Mouse (Mus musculus) thymus, postnatal 4 days (tissue): ENCODE measurements at regions not wholly inside any gene's neighbourhood (a gene's known extent, or its start where the extent isn't known, plus 50 kb on each side); places are given as distances from the start of the nearest gene placed in this dataset.

Experiments
- DNase-seq: peaks from one replicate; pipeline ENCODE4 v3.0.0; 2021

DNA sequence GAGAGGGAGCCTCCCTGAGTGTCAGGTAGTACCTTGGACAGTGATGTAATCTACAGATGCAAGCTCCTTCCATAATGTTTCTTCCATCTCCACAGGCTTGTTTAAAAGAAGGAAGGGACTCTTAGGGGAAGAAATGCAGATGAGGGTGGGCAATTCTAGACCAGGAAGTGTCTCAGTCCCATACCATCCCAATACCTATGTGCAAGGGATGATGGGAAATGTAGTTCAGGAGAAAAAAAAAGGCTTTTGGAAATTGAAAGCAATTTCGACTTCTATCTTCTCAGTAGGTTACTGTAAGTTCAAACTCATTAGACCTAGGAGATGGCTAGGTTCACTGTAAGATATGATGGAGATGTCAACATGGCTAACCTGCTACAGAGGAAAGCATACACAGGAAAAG is 68.3 kb downstream of the Cd83 start:
- no peak for DNase-seq

DNA sequence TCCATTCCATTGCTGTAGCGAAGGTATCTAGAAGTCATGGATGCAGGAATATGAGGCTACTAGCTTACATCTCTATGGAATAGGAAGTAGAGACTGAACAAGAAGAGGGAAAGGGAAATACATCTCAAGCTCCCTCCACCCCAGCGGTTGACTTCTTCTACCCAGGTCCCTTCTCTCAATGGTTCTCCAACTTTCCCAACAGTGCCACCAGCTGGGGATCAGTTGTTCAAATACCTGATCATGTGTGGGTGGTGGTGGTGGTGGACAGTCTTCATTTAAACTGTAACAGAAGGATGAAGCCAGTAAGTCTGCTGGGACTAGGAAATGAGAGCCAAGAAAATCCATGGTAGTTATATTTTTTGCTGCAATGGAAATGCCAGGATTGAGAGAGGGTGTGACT is 70.4 kb downstream of the Cd83 start:
- no peak for DNase-seq

DNA sequence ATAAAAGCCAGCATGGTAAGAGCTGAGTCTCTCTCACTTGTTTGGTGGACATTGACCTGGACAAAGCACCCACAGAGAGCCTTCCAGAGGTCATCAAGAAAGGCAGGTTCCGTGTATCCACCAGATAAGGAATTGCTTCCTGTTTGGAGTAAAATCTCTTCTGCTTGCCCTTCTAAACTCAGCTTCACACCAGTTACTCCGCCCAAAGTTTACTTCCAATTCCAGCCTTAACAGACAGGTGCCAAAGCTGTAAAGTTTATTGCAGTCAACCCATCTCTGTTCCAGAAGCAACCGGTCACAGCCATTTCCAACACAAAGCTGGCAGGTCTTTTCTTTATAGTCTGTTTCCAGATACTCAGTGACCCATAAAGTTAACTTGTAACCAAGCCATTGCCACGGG is 76.4 kb downstream of the Cd83 start:
- DNase-seq: no peak

DNA sequence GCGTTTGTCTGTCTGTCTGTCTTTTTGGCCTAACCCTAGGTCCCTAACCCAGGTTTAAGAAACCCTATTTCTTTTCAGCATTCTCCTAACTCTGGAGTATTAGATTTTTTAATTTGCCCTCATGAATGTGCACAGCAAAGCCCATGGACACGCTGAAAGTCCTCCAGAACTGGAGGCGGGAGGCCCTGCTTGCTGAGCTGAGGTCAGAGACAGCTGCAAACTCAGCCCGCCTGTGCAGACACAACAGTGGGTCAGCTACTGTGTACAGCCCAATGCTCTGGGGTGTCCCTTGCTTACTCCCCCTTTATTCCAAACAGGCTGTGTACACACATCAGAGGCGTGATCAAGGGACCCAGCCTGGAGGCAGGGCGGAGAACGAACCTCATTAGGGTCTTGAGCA is 76.8 kb downstream of the Cd83 start:
- DNase-seq: no peak

DNA sequence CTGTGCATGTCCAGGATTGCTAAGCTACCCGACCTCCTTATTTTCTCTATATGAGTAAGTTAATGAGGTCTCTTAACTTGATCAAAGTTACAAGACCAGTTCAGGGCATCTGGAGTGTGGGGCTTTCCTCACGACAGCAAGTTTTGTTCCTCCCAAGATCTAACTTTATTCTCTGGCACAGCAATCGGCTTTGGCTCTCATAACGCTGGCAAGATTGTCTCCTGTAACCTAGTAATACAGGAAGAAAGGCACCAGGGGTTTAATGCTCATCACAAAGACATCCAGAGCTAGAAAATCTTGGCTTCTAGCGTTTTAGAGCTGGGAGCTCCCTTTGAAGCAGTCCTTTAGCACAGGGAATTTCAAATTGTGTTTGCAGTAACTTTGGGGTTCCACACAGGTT is 77.5 kb downstream of the Cd83 start:
- DNase-seq: no peak

DNA sequence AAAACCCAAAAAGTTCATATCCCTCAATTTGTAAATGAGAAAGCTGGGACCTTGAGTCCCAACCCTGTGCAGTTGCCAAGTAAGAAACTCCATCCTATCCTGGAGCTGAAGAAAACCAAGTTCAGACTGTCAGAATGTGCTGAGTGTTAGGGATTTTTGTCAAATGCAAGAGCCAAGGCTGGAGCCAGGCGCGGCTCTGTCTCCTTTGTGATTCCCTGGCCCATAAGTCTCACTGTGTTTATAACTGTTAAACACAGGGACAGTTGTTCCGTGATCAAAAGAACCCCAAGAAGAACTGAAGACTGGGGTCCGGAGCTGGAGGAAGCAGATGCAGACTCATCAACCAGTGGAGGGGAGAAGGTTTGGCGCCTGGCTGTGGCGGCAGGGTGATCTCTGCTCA is 78.0 kb downstream of the Cd83 start:
- DNase-seq: no peak

DNA sequence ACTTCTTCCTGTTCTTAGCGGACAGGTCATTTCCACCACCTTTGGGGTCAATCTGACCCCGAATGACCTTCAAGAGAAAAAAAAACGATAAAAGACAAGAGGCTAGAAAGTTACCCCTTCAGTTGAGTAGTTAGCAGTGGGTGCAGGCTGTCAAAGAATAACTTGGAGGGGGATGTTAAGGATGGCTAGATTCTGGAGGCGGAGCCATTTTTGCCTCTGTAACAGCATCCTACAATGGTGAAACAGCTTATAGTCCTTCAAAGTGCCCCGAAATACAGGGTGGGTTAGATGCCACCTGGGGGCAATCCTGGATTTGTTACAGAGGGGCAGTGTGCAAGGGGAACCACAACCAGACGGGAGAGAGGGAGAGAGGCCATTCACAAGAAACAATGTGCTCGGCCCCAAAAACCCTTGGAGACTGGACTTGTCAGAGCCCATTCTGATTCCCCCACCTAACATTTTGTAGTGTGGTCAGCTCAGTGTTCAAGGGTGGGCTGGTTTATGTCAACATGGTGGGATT is 79.1 kb downstream of the Cd83 start:
- DNase-seq: no peak

DNA sequence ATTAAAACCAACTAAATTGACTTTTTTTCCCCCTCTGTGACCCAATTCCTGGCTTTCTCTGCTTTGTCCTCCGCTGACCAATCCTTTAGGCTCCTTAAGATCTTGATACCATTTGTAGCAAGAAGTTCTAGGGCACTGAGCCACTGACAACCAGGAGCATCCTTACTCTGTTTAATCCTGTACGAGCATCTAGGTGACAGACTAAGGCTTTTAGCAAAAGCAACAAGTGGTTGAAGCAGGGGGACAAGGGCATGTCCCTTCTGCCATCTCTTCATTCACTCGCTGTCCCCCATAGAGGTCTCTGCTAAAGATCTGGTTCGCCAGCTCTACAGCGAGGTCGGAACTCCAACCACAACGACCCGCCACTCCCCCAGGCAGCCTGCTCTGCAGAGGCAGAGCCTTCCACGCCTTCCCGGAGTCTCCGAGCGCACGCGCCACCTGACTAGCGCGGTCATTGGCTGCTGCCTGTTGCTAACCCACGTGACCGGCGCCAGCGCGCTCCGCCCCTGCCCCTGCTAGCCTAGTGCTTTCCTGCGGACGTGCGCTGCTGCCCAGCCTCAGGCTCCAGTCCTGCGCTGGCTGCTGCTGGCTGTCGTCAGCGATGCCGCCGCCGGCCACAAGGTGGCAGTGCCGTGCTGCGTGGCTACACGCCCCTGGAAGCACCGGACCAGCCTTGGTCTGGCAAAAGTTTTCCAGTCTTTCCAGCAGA is 79.7 kb downstream of the Cd83 start:
- peak; percentile 99 for DNase-seq

DNA sequence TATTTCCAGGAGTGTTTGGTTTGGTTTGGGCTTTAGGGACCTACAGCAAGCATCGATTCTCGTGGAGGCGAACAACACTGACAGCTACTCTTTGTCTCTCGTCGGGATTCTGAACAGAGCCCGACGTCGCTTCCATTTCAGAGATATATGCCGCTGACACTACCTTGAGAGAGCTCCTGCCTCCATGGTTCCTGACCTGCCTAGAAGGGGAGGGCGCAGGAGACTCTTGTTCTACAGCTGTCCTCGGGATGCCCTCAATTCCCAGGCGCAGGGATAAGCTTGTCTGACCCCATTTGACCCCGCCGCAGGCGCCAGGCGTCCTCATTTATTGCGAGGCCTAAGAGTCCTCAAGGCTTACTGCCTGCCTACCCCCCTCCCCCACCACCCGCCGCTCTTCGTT is 80.5 kb downstream of the Cd83 start:
- peak; percentile 57 for DNase-seq

DNA sequence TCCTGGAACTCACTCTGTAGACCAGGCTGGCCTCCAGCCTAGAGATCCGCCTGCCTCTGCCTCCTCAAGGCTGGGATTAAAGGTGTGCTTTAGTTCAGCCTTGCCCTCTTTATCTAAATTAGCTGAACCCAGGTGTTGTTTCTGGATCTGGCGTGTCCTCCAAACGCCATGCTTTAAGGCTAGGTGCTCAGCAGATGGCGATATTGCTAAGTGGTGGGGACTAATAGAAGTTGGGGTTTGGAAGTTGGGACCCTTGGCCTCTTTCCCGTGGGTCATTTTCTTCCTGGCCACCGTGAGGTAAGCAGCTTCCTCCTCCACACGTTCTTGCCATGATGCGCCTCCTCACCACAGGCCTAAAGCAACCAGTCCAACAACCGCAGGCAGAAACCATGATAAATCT is 91.3 kb downstream of the Cd83 start:
- DNase-seq: no peak

DNA sequence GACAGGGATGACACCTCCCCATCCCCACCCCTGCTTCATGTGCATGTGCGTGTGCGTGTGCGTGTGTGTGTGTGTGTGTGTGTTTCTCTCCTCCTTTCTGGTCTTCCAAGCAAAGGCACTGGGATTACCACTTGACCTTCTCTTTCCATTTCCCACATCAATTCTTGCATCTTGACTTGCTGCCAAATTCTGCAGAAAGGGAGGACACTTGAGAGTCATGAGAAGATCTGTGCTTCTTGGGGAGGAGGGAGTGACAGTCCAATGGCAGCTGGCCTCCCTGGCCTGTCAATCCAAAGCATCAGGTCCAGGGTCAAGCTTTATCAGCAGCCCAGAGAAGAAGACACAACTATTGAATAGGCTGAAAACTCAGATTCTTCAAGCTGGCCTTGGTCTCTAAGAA is 102.7 kb downstream of the Cd83 start:
- DNase-seq: no peak

DNA sequence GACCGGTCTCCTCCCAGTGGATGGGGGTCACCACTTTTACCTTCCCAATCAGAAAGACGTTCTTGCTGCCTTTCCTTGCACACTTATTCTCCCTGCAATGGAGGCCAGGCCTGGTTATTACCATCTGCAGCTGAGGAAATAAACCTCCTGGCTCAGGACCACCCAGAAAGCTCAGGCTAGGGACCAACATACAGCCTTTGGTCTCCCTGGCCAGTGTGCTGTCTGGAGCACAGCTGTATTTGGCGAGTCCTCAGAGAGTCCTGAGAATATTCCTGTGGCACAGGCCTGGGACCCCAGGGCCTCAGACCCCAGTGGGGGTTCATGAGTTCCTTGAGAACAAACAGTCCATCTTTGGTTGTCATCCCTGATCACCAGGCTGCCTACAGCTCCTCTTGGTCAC is 107.4 kb downstream of the Cd83 start:
- DNase-seq: no peak

DNA sequence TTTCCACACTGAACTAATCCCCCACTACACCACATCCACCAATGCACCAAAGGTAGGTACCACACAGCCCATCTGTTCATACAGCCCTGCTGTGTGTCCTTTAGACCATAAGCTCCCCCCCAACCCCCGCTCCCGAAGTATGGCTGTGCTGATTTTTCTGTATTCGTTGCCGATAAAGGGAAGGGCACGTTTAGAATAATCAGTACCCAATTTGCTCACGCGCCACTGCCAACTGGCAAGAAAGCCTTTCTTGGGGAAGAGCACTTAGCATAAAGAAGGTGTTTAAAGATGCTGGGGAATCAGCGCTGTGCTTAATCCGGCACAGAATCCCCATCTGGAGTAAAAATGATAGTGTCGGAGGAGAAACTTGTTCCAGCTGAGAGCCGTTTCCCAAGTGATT is 111.4 kb downstream of the Cd83 start:
- DNase-seq: no peak

DNA sequence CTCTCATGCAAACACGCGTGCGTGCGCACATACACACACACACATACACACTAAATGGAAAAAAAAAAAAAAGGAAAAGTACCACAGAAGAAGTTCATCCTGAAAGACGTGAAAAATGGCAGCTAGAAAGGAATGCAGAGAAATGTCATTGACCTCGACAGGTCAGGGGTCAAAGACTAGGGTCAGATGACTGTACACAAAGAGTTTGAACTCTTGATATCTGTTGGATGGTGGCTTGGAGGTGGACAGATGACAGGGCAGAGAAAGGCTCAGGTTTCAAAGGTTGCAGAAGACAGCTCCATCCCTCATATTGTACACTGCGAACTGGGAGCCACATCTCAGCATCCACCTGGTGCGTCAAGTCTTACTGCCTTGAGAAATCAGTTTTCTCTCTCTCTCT is 112.5 kb downstream of the Cd83 start:
- no peak for DNase-seq

DNA sequence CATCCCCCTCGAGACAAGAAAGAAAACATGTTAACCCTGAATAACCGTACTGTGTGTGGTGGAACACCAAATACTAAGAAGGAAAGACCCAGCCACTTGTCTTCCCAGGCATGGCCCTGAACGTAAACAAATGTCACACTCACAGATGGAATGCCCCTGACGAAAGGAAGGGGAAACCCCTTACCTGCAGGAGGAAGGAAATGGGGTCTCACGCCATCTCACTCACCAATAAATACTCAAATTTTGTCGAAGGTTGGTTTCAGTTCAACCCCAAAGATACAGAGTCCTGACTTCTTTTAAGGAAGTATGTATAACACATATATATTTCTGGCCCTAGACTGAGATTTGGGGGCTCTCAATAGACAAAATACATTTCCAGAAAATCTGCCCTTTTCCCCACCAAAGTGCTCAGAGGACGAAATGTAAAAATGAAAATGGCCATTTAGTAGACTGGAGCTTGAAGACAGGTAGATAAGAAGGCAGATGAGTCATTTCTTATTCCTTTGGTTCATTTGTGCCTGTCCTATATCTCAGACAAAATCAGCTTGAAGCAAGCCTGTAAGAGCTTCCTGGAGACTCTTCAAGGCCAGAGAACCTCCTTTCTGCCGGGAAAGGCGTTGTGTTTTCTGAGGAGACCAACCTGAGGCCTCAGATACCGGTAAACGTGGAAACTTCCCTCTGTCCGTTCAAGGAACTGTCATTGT is 114.1 kb downstream of the Cd83 start:
- DNase-seq: peak; percentile 23

DNA sequence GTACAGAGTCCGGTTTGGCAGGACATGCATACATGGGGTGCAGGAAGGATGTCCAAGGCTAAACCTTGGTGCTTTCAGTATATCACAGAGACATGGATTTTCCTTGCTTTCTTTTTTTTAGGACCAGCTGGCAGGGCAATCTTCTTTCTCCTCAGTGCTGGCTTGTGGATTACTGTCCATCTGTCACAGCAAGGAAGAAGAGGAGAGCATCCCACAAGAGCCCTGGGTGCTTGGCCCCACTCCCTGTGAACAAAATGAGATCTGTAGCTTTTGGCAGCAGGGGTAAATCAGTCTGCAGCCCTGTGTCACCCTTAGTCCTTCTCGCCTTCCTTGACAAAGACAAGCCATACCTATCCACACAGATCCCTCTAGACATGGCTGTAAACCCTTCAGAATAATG is 115.5 kb downstream of the Cd83 start:
- DNase-seq: no peak

DNA sequence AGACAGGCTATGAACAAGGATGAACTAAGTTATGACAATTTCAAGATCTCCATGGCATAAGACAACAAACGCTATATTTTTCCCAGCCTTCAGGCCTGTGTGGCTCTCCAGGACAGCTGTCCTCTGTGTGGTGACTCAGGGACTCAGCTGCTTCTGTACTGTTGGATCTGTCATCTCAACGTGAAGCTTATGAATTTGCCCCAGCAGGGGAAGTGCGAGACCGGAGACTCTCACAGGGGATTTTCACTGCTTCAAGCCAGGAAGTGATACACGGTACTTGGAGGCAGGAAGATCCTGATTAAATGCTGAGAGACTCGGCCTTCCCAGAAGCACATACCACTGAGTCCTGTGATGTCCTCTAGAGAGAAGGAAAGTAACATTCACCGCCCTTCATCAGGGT is 116.2 kb downstream of the Cd83 start:
- no peak for DNase-seq

DNA sequence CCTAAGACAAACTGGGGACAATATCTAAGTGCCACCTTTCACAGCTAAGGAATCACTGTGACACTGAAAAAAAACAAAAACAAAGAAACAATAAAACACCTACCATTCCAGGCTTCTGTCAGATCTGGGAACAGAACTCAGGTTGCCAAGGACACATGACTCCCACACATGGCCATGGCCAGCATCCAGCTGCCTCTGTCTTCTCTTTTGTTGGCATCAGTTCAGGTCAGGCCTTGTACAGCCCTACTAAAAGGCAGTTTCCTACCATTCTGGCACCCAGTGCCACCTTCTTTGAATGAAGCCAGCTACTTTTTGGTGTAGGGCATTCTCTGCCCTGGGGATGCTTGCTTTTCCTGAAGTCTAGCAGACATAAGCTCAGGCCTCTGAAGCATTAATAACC is 118.8 kb downstream of the Cd83 start:
- DNase-seq: no peak

DNA sequence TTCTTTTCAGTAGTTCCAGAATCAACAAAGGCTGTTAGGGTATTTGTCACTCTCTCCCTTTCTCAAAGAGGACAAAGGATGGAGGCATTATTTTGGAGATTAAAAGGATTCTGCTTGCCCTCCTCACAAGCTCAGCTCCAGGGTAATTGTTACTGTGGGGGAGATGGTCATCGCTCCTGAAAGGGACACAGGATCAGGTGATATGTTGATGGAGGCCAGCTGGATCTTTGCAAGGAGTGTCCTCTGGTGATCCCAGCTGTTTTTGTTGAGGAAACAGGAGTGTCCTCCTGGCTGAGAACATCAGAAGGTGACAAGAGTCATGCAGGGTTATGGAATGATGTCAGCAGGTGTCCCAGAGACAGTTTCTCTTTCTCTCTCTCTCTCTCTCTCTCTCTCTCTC is 119.7 kb downstream of the Cd83 start:
- DNase-seq: no peak

DNA sequence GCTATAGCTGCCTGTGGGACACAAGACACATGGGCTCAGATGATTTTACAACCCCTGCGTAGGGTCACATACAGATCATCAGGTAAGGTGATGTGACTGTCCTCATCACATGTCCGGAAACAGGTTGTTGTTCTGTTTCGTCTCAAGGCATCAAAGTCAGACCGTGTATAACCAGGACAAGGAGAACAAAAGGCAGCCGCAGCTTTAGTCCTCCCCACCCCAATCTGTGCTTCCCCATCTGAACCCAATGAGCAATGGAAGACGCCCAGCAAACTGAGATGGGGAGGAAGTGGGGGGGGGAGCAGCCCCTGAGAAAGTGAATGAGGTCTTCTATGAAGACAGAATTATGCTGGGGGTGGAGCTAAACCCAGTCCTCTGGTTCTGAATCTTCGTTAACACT is 121.7 kb downstream of the Cd83 start:
- DNase-seq: peak; percentile 36

DNA sequence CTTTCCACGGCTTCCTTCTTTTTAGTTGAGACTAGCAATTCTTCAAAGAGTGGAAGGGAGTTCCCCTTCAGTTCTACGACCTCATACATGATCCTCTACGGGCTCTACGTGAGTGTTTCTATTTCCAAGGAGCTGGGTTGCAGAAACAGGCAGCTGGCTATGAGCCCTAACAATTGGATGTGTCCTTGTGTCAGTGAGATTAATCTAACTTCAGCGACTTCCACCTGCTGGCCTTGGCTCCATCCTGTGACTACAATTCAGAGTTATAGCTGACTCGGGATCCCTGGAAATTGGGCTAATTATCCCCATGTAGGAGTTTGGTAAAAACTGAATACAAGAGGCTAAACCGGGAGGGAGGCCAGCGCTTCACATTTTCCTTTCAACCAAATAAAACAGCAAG is 122.8 kb downstream of the Cd83 start:
- no peak for DNase-seq

DNA sequence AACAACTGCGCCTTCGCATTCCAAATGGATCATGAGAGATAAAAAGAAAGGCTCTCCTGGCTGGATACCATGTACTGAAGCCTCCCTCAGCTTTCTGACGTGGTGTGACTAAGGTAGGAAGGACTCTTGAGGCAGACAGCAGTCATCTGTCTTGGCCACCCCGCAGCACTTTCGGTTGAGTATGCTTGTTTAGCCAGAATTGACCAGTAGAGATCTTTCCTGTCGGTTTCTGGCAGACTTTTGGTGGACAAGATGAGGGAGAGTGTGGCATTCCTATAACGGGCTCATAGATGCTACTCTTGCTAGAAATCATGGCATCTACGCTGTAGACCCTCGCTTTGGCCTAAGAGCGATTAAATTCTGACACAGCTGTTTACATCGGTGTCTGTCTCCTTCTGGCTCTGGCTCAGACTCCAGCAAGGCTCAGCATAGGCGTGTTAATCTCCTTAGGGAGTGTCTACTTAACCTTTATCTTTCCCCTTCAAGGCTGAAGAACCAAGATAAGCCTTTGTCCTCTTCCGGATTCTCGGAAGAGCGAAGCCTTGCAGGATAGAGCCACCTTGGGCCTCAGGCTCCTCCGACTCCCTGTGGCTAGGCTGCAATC is 123.6 kb downstream of the Cd83 start:
- DNase-seq: no peak

DNA sequence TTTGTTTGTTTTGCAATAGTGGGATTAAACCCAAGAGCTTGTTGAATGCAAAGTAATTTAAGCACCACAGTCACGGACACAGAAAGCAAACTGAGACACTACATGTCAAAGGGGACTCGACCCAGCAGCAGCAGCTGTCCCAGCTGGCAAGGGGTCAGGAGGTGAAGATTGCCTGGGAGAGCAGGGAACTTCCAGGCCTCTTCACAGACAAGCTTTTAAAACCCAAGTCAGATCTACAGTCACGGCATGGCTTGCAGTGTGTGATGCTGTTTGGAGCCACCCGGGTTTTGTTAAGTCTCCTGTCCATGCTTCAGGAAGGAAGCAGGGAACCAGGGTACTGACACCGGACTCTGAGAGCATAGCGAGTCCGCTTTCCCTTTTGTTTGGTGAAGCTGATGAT is 125.4 kb downstream of the Cd83 start:
- DNase-seq: no peak

DNA sequence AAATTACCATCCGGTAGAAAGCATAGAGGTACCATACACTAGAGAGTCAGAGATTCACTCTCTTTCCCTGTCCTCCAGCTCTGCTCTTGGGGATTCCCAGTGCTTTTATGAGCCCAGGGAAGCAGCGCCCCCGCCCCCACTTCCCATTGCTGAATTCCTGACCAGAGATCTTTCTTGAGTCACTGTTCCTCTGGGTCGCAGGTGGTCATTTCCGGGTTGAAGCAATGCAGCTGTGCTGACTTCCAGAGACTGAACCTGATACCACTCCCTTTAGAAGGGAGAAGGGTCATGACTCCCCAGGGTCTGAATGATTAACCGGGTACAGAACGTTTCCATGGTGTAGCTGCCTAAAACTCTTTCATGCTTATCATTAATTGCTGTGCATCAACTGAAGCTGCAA is 128.9 kb downstream of the Cd83 start:
- DNase-seq: no peak
